Mouse (Mus musculus): ENCODE measurements at regions not wholly inside any gene's neighbourhood (a gene's known extent, or its start where the extent isn't known, plus 50 kb on each side); places are given as distances from the start of the nearest gene placed in this dataset.

GRCm38 (mm10) chr15:67249147-67249546 is 748.4 kb upstream of the Lrrc6 start:
- no peak overlapping the region for H3K4me3 ChIP-seq (ENCODE audit: low read length)
- H3K27me3 ChIP-seq (replicated peaks; ENCODE audit: control insufficient read depth, insufficient read depth, low read length) = no peaks in the 10 kb centered on the region
- no peaks in the 10 kb centered on the region for H3K4me1 ChIP-seq (ENCODE audit: control insufficient read depth, insufficient read depth, low read length)
- no peak overlapping the region for H3K4me2 ChIP-seq (ENCODE audit: low read depth, low read length)
- no peaks in the 10 kb centered on the region for H3K36me3 ChIP-seq (ENCODE audit: control insufficient read depth, insufficient read depth, low read length)
- no peak overlapping the region for H3K27ac ChIP-seq (ENCODE audit: low read length)
- 30% methylated on average over 4 of the region's 4 CpGs for WGBS
- no peaks in the 10 kb centered on the region for H3K9me3 ChIP-seq (ENCODE audit: control insufficient read depth, low read length)
- H3K9ac ChIP-seq (ENCODE audit: low read depth, low read length) = no peak overlapping the region
- ATAC-seq = no peak

- Histone ChIP-seq H3K9me3 (ENCODE audit: control insufficient read depth, low read length) (no peaks in the 10 kb centered on the region), H3K27ac (ENCODE audit: low read length) (no peak overlapping the region), H3K27me3 (replicated peaks; ENCODE audit: control insufficient read depth, insufficient read depth, low read length) (no peaks in the 10 kb centered on the region), H3K4me3 (ENCODE audit: low read length) (no peak overlapping the region), H3K4me2 (ENCODE audit: low read depth, low read length) (no peak overlapping the region), H3K4me1 (ENCODE audit: control insufficient read depth, insufficient read depth, low read length) (no peaks in the 10 kb centered on the region), H3K9ac (ENCODE audit: low read depth, low read length) (no peak overlapping the region), H3K36me3 (ENCODE audit: control insufficient read depth, insufficient read depth, low read length) (no peaks in the 10 kb centered on the region)
- ATAC-seq = no peak
These were observed 747.8 kb upstream of the Lrrc6 start for GRCm38 (mm10) chr15:67248471-67248870.

GRCm38 (mm10) chr15:67245658-67246268 is 745.1 kb upstream of the Lrrc6 start:
- Histone ChIP-seq H3K4me2 (ENCODE audit: low read depth, low read length) (no peak overlapping the region), H3K27ac (ENCODE audit: low read length) (no peak overlapping the region), H3K36me3 (ENCODE audit: control insufficient read depth, insufficient read depth, low read length) (no peaks in the 10 kb centered on the region), H3K27me3 (replicated peaks; ENCODE audit: control insufficient read depth, insufficient read depth, low read length) (no peaks in the 10 kb centered on the region), H3K9me3 (ENCODE audit: control insufficient read depth, low read length) (no peaks in the 10 kb centered on the region), H3K4me3 (ENCODE audit: low read length) (no peak overlapping the region), H3K4me1 (ENCODE audit: control insufficient read depth, insufficient read depth, low read length) (no peaks in the 10 kb centered on the region), H3K9ac (ENCODE audit: low read depth, low read length) (no peak overlapping the region)
- 77% methylated on average over 4 of the region's 4 CpGs for WGBS
- no peak for ATAC-seq

DNA sequence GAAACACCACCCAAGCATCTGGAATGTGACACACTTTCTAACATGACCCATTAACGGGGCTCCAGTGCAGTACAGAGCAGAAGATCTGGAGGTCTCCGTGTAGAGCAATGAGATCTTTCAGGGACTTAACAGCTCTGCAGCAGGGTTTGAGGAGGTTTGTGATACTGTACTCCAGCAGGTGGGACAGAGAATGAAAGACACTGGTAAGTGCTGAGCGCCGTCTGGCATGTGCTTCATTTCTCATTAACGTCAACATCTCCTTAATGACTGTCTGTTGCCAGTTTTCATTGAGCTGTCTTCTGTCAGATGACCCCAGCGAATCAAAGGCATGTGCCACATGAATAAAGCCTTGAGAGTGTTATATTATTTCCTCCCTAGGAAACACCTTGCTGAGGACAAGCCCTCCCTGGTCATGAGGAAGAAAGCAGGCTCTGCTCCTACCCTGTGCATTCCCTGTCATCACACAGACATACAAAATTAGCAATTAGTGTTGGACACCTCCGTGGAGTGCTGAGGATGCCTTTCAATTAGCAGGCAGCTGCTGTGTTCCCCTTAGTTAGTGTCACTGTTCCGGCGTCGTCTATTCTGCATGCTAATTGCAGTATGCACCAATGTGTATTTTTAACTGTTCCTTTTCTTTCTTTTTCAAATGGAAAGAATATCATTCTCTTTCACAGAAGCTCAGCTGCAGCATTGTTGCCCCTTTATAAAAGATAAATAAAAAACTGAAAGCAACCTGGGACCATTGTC is 744.4 kb upstream of the Lrrc6 start:
- H3K4me3 ChIP-seq (ENCODE audit: low read length) = no peak overlapping the region
- WGBS = 61% methylated on average over 10 of the region's 10 CpGs
- H3K27ac ChIP-seq (ENCODE audit: low read length) = no peak overlapping the region
- H3K9ac ChIP-seq (ENCODE audit: low read depth, low read length) = no peak overlapping the region
- ATAC-seq = no peak
- no peak overlapping the region for H3K4me2 ChIP-seq (ENCODE audit: low read depth, low read length)
- H3K4me1 ChIP-seq (ENCODE audit: control insufficient read depth, insufficient read depth, low read length) = no peaks in the 10 kb centered on the region
- no peaks in the 10 kb centered on the region for H3K27me3 ChIP-seq (replicated peaks; ENCODE audit: control insufficient read depth, insufficient read depth, low read length)
- H3K36me3 ChIP-seq (ENCODE audit: control insufficient read depth, insufficient read depth, low read length) = no peaks in the 10 kb centered on the region
- H3K9me3 ChIP-seq (ENCODE audit: control insufficient read depth, low read length) = no peaks in the 10 kb centered on the region

- 84% methylated on average over 5 of the region's 5 CpGs for WGBS
- H3K4me3 ChIP-seq (ENCODE audit: low read length) = no peak overlapping the region
- no peaks in the 10 kb centered on the region for H3K9me3 ChIP-seq (ENCODE audit: control insufficient read depth, low read length)
- no peak overlapping the region for H3K27ac ChIP-seq (ENCODE audit: low read length)
- H3K9ac ChIP-seq (ENCODE audit: low read depth, low read length) = no peak overlapping the region
- no peaks in the 10 kb centered on the region for H3K36me3 ChIP-seq (ENCODE audit: control insufficient read depth, insufficient read depth, low read length)
- H3K27me3 ChIP-seq (replicated peaks; ENCODE audit: control insufficient read depth, insufficient read depth, low read length) = no peaks in the 10 kb centered on the region
- H3K4me1 ChIP-seq (ENCODE audit: control insufficient read depth, insufficient read depth, low read length) = no peaks in the 10 kb centered on the region
- H3K4me2 ChIP-seq (ENCODE audit: low read depth, low read length) = no peak overlapping the region
- ATAC-seq = no peak
These were observed 734.5 kb upstream of the Lrrc6 start for GRCm38 (mm10) chr15:67235107-67235785.

DNA sequence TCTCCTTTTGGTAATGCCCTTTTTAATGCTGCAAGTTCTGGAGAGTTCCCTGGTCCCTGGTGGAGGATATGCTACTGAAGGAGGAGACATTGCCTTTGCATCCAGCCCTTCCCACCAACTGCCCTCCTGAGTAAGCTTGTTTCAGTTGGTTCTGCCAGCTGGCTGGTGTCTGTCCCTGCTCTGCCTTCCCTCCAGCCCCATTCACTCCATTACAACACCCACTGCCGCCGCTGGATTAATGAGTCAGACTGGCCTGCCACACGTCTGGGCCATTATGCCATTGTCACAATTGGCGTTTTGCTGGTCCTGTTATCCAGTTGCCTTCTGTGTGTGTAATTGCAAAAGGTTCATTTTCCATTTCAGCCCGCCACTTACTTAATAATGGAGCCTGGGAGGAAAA is 728.6 kb upstream of the Lrrc6 start:
- H3K9ac ChIP-seq (ENCODE audit: low read depth, low read length) = no peak overlapping the region
- H3K36me3 ChIP-seq (ENCODE audit: control insufficient read depth, insufficient read depth, low read length) = no peaks in the 10 kb centered on the region
- H3K4me3 ChIP-seq (ENCODE audit: low read length) = no peak overlapping the region
- 74% methylated on average over 5 of the region's 5 CpGs for WGBS
- no peak for ATAC-seq
- H3K9me3 ChIP-seq (ENCODE audit: control insufficient read depth, low read length) = no peaks in the 10 kb centered on the region
- no peaks in the 10 kb centered on the region for H3K4me1 ChIP-seq (ENCODE audit: control insufficient read depth, insufficient read depth, low read length)
- H3K27ac ChIP-seq (ENCODE audit: low read length) = no peak overlapping the region
- no peak overlapping the region for H3K4me2 ChIP-seq (ENCODE audit: low read depth, low read length)
- no peaks in the 10 kb centered on the region for H3K27me3 ChIP-seq (replicated peaks; ENCODE audit: control insufficient read depth, insufficient read depth, low read length)

GRCm38 (mm10) chr15:67228633-67229032 is 727.9 kb upstream of the Lrrc6 start:
- no peaks in the 10 kb centered on the region for H3K36me3 ChIP-seq (ENCODE audit: control insufficient read depth, insufficient read depth, low read length)
- H3K4me1 ChIP-seq (ENCODE audit: control insufficient read depth, insufficient read depth, low read length) = no peaks in the 10 kb centered on the region
- H3K9ac ChIP-seq (ENCODE audit: low read depth, low read length) = no peak overlapping the region
- H3K4me3 ChIP-seq (ENCODE audit: low read length) = no peak overlapping the region
- no peaks in the 10 kb centered on the region for H3K9me3 ChIP-seq (ENCODE audit: control insufficient read depth, low read length)
- WGBS = 82% methylated on average over 2 of the region's 2 CpGs
- no peak overlapping the region for H3K27ac ChIP-seq (ENCODE audit: low read length)
- H3K27me3 ChIP-seq (replicated peaks; ENCODE audit: control insufficient read depth, insufficient read depth, low read length) = no peaks in the 10 kb centered on the region
- H3K4me2 ChIP-seq (ENCODE audit: low read depth, low read length) = no peak overlapping the region
- no peak for ATAC-seq

DNA sequence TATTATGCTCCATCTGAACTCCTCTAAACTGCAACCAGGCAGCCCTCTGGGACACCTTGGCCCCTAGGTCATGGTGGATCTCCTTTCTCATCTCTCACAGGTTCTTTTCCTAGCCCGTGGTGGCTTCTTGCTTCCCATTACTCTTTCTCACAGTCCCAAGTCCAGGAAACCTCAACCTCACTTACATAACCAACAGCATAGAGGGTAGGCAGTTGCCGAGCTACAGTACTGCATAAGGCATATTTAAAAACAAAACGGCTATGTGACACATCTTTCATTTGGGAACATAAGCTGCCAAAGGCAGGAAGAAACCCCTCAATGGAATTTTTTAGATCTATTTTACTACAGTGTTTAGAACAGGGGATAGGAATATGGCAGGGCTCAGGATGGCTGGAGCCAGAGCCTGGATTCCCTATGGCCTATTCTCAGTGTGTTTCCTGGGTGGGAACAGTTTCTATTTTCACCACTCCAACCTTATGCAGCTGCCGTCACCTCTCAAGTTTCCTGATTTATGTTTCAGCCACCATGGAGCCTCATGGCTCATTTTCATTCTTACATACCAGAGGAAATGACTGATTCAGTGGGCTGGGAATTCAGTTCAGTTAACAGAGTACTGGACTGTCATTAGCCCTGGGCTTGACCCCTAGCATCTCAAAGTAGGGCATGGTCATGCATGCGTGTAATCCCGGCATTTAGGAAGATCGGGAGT is 726.9 kb upstream of the Lrrc6 start:
- Histone ChIP-seq H3K27ac (ENCODE audit: low read length) (no peak overlapping the region), H3K9ac (ENCODE audit: low read depth, low read length) (no peak overlapping the region), H3K4me2 (ENCODE audit: low read depth, low read length) (no peak overlapping the region), H3K4me1 (ENCODE audit: control insufficient read depth, insufficient read depth, low read length) (no peaks in the 10 kb centered on the region), H3K27me3 (replicated peaks; ENCODE audit: control insufficient read depth, insufficient read depth, low read length) (no peaks in the 10 kb centered on the region), H3K9me3 (ENCODE audit: control insufficient read depth, low read length) (no peaks in the 10 kb centered on the region), H3K36me3 (ENCODE audit: control insufficient read depth, insufficient read depth, low read length) (no peaks in the 10 kb centered on the region), H3K4me3 (ENCODE audit: low read length) (no peak overlapping the region)
- no peak for ATAC-seq
- 69% methylated on average over 7 of the region's 7 CpGs for WGBS

DNA sequence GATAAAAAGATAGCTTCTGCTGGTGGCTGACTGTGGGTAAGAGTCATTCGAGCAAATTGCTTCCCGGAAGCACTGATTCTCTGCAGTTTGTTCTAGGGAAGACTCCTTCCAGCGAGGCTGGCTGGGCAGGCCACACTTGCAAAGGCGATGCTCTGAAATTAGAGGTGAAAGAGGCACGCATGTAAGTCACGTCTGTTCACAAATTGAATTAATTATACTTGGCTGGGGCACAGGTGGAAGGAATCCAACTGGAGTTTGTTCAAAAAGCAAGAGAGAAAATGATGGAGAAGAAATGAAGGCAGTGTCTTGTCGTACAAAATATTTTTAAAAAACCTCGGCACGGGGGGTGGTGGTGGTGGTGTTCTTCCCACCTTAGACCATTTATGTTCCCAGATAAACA is 726.2 kb upstream of the Lrrc6 start:
- H3K4me3 ChIP-seq (ENCODE audit: low read length) = no peak overlapping the region
- H3K27me3 ChIP-seq (replicated peaks; ENCODE audit: control insufficient read depth, insufficient read depth, low read length) = no peaks in the 10 kb centered on the region
- H3K4me2 ChIP-seq (ENCODE audit: low read depth, low read length) = no peak overlapping the region
- ATAC-seq = no peak
- 73% methylated on average over 9 of the region's 9 CpGs for WGBS
- no peaks in the 10 kb centered on the region for H3K36me3 ChIP-seq (ENCODE audit: control insufficient read depth, insufficient read depth, low read length)
- H3K4me1 ChIP-seq (ENCODE audit: control insufficient read depth, insufficient read depth, low read length) = no peaks in the 10 kb centered on the region
- no peak overlapping the region for H3K27ac ChIP-seq (ENCODE audit: low read length)
- H3K9me3 ChIP-seq (ENCODE audit: control insufficient read depth, low read length) = no peaks in the 10 kb centered on the region
- no peak overlapping the region for H3K9ac ChIP-seq (ENCODE audit: low read depth, low read length)
